Mouse (Mus musculus): ENCODE results near the gene Gm20695. TPM values are rescaled to one million over a fixed set of nuclear protein-coding genes. Genes with fewer than 3 reads are reported as not detected.

The Gm20695 gene
- total RNA-seq, 2 experiments from 2014 or later, result not detected

DNA sequence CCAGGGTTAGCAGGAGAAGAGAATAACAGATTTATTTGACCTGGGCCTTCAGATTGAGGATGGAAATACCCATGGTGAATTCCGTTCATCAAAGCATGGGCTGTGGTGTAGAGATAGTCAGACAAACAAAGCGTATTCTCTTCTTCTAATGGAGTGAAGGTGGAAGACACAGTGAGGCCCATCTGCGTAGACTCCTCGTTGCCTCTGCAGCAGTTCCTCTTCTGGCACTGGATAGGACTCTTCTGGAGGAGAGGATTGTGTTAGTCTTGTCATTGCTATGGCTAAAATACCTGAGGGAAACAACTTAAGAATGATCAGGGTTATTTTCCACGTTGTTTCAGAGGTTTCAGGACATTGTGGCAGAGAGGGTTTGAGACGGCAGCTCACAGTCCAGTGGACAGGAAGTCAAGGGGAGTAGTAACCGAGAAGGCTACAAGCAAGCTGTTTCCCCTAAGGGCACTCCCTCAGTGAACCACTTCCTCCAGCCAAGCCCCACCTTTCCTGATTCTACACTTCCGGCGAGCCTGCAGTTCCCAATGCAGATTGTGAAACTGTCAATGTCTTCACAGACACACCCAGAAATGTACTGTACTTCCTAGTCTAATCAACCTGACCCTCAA lies 10.8 kb downstream of the Gm20695 start:
- peak; percentile 47 for DNase-seq

DNA sequence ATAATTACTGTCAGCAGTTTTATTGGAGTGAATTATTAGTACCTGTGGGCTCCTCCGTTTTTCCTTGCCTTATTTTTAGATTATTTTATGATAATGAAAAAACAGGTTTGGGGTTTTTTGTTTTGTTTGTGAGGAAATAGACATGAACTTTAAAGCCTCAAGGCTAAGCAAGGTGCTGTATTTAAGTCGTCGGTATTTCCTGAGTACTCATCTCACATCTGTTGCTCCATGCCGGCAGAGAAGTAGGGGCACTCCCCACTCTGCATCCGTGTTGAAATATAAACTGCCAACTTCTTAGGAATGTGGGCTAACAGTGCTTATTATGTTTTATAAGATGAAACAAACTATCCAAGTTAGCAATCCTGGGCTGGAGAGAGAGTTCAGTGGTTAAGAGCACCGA lies 11.6 kb downstream of the Gm20695 start:
- DNase-seq, result no peak

- DNase-seq, result no peak
Observed at GRCm38 (mm10) chr16:3896553-3896952, 12.1 kb downstream of the Gm20695 start.

DNA sequence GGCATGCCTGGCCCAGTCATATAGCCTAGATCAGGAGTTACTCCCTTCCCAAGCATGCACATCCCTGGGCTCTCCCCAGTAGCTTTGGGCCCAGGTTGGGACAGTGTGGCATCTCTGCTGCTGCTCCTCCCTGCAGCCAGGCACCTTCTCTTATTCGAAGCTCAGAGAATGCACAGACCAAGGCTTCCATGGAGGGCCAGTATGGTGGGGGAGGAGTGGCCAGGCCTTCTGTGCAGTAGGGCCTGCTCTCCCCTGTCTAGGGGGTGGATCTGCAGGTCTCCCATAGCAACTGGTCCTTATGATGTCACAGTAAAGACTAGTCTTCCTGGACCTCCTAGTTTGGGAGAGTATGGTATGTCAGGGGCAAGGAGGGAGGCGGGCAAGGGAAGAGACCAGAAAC lies 23.0 kb downstream of the Gm20695 start:
- no peak for DNase-seq

- peak; percentile 90 for DNase-seq
Observed at GRCm38 (mm10) chr16:3908537-3909111, 24.2 kb downstream of the Gm20695 start, which contains the start of the genes 1700037C18Rik and Cluap1. 1700037C18Rik (minus strand) TSS chr16:3908689. Cluap1 (plus strand) TSS chr16:3908801.

DNA sequence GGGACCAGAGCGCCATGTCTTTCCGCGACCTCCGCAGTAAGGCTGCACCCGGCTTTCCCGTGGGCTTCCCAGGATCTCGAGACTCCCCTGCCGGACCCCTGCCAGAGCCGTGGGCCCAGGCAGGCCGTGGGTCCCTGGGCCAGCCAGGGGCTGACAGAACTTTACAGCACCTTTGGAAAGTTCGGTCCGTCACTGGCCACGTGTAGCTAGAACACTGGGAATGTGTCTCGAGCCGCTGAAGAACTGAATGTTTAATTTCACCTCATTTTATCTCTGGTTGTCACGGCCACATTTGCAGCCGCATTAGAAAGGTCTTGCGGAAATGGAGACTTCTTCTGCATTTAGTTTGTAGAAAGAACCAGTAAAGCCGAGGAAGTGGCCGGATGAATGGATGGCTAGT lies 24.7 kb downstream of the Gm20695 start:
- no peak for DNase-seq

DNA sequence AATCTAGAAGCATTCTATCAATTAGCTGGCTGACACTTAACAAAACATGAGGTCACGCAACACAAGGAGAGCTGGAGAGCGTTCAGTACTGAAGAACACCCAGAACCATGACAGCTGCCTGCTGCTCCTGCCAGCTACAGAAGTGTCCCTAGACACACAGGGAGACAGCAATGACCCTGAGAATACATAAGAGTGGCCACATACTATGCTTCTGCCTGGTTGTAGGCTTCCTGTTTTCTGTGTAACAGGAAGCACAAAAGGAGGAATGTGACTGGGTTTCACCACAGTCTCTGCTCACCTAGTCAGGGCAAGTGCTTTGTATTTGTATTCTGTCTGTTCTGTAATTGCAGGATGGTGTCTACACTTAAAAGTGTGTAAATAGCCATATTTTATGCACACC lies 36.3 kb downstream of the Gm20695 start:
- no peak for DNase-seq

DNA sequence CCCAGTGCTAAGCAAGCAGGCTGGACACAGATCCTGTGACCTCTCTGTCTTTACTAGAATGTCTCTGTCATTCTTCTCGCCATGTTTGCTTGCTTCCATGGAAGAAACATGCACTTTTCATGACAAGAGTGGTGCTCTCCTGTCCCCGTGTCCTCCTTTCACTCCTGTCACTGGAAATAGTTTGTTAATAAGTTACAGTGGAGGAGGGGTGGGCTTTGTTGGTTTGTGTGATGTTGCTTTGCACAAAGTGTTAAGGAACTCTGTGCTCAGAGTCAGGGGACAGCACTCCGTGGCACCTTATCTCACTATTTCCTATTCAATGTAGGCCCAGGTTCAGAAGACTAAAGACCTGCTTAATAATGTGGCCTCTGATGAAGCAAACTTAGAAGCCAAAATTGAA lies 39.1 kb downstream of the Gm20695 start:
- no peak for DNase-seq

DNA sequence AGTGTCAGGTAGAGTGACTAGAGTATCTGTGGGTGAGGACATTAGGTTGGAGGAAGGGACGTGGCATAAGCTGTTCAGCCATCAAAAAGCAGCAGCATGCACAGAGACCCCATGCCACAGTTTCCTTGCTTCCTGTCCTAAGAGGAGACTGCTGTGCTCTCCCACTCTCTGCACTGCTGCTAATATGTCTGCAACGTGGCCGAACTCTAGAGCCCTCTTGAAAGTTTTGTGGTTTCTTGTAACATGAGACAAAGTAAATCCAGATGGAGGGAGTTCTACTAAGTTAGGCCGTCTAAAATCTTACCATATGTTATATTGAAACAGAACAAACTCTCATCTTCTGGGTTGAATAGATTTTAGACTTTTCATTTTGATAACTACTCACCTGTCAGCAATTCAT lies 39.5 kb downstream of the Gm20695 start:
- no peak for DNase-seq

DNA sequence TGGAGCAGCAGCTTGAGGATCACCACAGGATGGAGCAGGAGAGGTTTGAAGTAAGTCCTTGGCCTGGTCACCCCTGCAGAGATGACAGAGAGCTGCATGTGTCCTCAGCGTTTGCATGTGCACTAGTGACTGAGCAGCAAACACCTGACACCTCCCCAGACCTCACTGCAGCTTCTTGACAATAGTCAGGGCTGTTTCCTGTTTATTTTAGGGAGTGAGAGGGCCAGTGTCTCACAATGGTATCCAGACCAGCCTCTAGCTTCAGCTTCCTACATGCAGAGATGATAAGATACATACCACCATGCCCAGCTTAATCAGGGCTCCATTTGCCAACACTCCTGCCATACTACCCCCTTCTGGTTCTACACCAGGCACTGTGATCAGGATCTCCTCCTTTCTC lies 44.1 kb downstream of the Gm20695 start:
- DNase-seq, result no peak

GRCm38 (mm10) chr16:3929151-3929550 lies 44.7 kb downstream of the Gm20695 start:
- no peak for DNase-seq

DNA sequence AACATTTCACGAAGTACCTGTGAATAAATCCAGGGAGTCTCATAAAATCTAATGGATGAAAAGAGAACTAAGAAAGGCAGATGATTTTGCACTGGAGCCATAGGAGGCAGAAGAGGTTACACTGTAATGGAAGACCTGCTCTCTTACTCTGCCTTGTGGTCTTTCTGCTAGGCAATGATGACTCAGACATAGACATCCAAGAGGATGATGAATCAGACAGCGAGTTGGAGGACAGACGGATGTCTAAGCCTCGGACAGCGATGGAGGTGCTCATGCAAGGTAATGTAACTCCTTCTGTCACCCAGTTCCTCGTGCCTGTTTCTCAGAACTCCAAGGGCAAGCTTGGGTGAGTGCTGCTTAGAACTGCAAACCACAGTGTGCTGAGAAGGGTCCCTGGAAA lies 49.1 kb downstream of the Gm20695 start:
- DNase-seq, result no peak

GRCm38 (mm10) chr16:3934091-3934490 lies 49.6 kb downstream of the Gm20695 start:
- no peak for DNase-seq

- DNase-seq, result no peak
Observed at GRCm38 (mm10) chr16:3934701-3935100, 50.3 kb downstream of the Gm20695 start.

- DNase-seq, result no peak
Observed at GRCm38 (mm10) chr16:3951141-3951540, 66.7 kb downstream of the Gm20695 start.

DNA sequence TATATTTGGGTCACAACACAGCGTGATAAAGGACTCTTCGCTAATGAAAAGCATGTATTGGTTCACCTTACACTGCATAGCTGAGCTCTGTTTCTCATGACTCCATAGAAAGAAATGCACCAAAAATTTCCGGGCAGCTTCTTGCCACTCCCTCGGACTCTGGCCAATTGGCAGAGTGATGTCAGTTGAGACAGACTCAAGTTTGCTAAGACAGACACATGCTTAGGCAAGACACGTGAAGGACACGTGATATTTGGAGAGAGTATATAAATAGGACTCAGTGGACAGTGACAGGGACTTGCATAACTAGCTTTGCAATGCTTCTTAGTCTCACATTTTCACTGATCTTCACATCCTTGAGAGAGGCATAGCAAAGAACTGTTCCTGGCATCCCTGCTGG lies 71.9 kb downstream of the Gm20695 start:
- DNase-seq, result peak; percentile 23

DNA sequence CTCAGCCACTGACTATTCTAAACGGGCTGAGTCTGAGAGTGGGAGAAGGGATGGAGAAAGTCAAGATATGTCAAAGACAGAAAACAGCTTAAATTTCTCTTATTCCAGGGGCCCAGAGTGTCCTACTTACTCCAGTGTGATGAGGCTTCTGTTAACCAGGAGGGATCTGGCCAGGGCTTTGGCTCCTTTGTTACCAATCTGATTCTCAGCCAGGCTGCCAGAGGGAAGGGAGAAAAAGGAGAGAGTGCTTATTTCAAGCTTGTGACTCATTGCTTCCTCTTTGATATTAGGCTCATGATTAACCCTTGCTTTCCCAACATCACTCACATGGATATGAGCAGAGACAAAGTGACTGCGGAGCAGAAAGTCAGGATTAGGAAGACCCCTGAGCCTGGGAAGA lies 74.8 kb downstream of the Gm20695 start:
- no peak for DNase-seq

GRCm38 (mm10) chr16:3964990-3965389 lies 80.5 kb downstream of the Gm20695 start:
- DNase-seq, result no peak

DNA sequence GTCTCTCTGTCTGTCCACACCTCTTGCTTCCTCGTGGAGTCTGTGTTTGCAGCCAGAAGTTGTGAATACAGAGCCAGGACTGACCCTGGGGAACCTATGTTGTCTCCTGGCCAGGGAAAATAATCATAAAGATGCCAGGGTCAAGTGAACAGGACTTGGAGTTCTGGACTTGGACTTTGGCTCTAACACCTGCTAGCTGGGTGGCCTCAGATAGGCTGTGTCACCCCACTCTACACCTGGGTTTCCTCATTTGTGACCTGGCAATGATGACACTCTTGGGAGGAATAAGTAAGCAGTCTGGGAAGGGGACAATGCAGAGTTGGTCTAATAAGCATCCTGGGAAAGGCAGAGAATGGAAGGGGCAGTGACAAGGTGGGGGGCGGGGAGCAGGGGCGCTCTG lies 81.1 kb downstream of the Gm20695 start:
- no peak for DNase-seq

Small RNA genes within 50 kb of the gene (microRNA-seq; reads per million reads assigned to microRNA genes)
- 0 reads per million in 2 experiments for gene Gm23493 (ENCODE audit: borderline replicate concordance in 2 of 2)

Other genes with a start within 250 kb of the Gm20695 start
- gene Mefv, start 166.6 kb upstream of the Gm20695 start, total RNA-seq (2021), result not detected
- 1 to 10 TPM; 6.0 to 6.1 TPM for gene Zfp263, start 140.6 kb upstream of the Gm20695 start, total RNA-seq (2021)
- gene Olfr15, start 53.8 kb upstream of the Gm20695 start, total RNA-seq (2021), result not detected
- 1 to 10 TPM; 1.1 to 1.2 TPM for gene Zfp174, start 37.4 kb upstream of the Gm20695 start, total RNA-seq (2021)
- 10 to 100 TPM; 22.7 to 29.7 TPM for gene Naa60, start 12.3 kb upstream of the Gm20695 start, total RNA-seq (2021)
- gene Zfp597, start 87 bp upstream of the Gm20695 start, total RNA-seq (2021), result 1 to 10 TPM; 5.2 to 6.5 TPM
- 1 to 10 TPM; 1.5 to 1.6 TPM for gene 1700037C18Rik, start 24.0 kb downstream of the Gm20695 start, total RNA-seq (2021)
- 1 to 10 TPM; 7.4 TPM for gene Cluap1, start 24.2 kb downstream of the Gm20695 start, total RNA-seq (2021)
- 1 to 10 TPM in 1 of 2 experiments, under 1 TPM in 1; 0.88 to 5.6 TPM for gene Nlrc3, start 92.0 kb downstream of the Gm20695 start, total RNA-seq (2021)
- gene Slx4, start 119.1 kb downstream of the Gm20695 start, total RNA-seq (2021), result 1 to 10 TPM; 6.0 to 6.2 TPM
- not detected for gene Dnase1, start 152.3 kb downstream of the Gm20695 start, total RNA-seq (2021)
- 100 to 1,000 TPM in 1 of 2 experiments, 10 to 100 TPM in 1; 98.1 to 108 TPM for gene Trap1, start 193.2 kb downstream of the Gm20695 start, total RNA-seq (2021)

Measured in gastrocnemius, postnatal 25 days (tissue).